Comparison of ENCODE assay signal across 13 mouse cellular contexts in genomic region chr5:120280321-120280720, GRCm38 (mm10).
A peak's percentile ranks its signal among the peaks of the same experiment; 100 is the strongest.
DNase-seq lines count a peak whose midpoint lies in the region; ATAC-seq and TF ChIP-seq lines count a peak whose summit lies in the region.
"Had no signal": no experiment of that assay in that cellular context is flagged by ENCODE, and none has a peak within 500 bp of the region (broad histone marks: within the 10 kb centered on the region; RNA-seq: fewer than 3 reads in every experiment).

No protein-coding gene starts in this region.

- peak overlapping the region; percentile 10; the same call in 1 of the 2 replicates for H3K4me2 ChIP-seq in forebrain, embryonic 16.5 days (ENCODE audit: low read length)
- H3K4me2 ChIP-seq: embryonic facial prominence, embryonic 15.5 days; liver, embryonic 13.5 days had no signal

- H3K9me3 ChIP-seq in heart, embryonic 10.5 days = no peaks in the 10 kb centered on the region
- H3K9me3 ChIP-seq in forebrain, embryonic 16.5 days (ENCODE audit: control insufficient read depth, low read length) = no peaks in the 10 kb centered on the region
- no peaks in the 10 kb centered on the region for H3K9me3 ChIP-seq in midbrain, embryonic 10.5 days (replicated peaks)
- H3K9me3 ChIP-seq: embryonic facial prominence, embryonic 15.5 days; liver, embryonic 13.5 days had no signal

- TF ChIP-seq POLR2A in thymus, adult 2 months (IDR thresholded peaks at IDR 0.05; ENCODE audit: control insufficient read depth, extremely low read depth, insufficient read depth, low read length, poor library complexity) = no peak

- 1% methylated on average over 13 of the region's 13 CpGs for WGBS in heart, embryonic 10.5 days
- 5% methylated on average over 13 of the region's 13 CpGs for WGBS in forebrain, embryonic 16.5 days
- 1% methylated on average over 13 of the region's 13 CpGs for WGBS in midbrain, embryonic 10.5 days
- 8% methylated on average over 13 of the region's 13 CpGs for WGBS in thymus, adult 2 months

- H3K36me3 ChIP-seq in heart, embryonic 10.5 days = no peaks in the 10 kb centered on the region
- no peaks in the 10 kb centered on the region for H3K36me3 ChIP-seq in forebrain, embryonic 16.5 days (ENCODE audit: control insufficient read depth, insufficient read depth)
- H3K36me3 ChIP-seq in midbrain, embryonic 10.5 days = no peaks in the 10 kb centered on the region
- no peaks in the 10 kb centered on the region for H3K36me3 ChIP-seq in thymus, adult 2 months (ENCODE audit: control insufficient read depth, insufficient read depth, low read length)
- H3K36me3 ChIP-seq: embryonic facial prominence, embryonic 15.5 days; liver, embryonic 13.5 days had no signal

- H3K27ac ChIP-seq in heart, embryonic 10.5 days = no peak overlapping the region
- H3K27ac ChIP-seq in forebrain, embryonic 16.5 days (ENCODE audit: low read length) = no peak overlapping the region
- peak overlapping the region; percentile 64; the same call in 1 of the 2 replicates for H3K27ac ChIP-seq in midbrain, embryonic 10.5 days (replicated peaks)
- H3K27ac ChIP-seq in thymus, adult 2 months (ENCODE audit: control insufficient read depth, insufficient read depth, low read length) = no peak overlapping the region
- H3K27ac ChIP-seq: embryonic facial prominence, embryonic 15.5 days; liver, embryonic 13.5 days had no signal

- peaks cover 83% of the 10 kb centered on the region for H3K27me3 ChIP-seq in heart, embryonic 10.5 days (ENCODE audit: insufficient read depth, poor library complexity, severe bottlenecking)
- peaks cover 11% of the 10 kb centered on the region; the same call in 1 of the 2 replicates for H3K27me3 ChIP-seq in forebrain, embryonic 16.5 days (replicated peaks; ENCODE audit: control insufficient read depth, insufficient read depth, low read length)
- peaks cover 100% of the 10 kb centered on the region for H3K27me3 ChIP-seq in midbrain, embryonic 10.5 days (ENCODE audit: low read depth, poor library complexity, severe bottlenecking)
- peaks cover 2% of the 10 kb centered on the region; the same call in 1 of the 2 replicates for H3K27me3 ChIP-seq in thymus, adult 2 months (ENCODE audit: control insufficient read depth, insufficient read depth, low read length)

- H3K4me1 ChIP-seq in heart, embryonic 10.5 days = peaks cover 40% of the 10 kb centered on the region
- peaks cover 11% of the 10 kb centered on the region for H3K4me1 ChIP-seq in forebrain, embryonic 16.5 days (replicated peaks; ENCODE audit: control insufficient read depth, insufficient read depth, low read length)
- peaks cover 47% of the 10 kb centered on the region for H3K4me1 ChIP-seq in midbrain, embryonic 10.5 days
- H3K4me1 ChIP-seq in thymus, adult 2 months (replicated peaks; ENCODE audit: control insufficient read depth, insufficient read depth, low read length) = no peaks in the 10 kb centered on the region
- H3K4me1 ChIP-seq: liver, embryonic 13.5 days had no signal

- TF ChIP-seq CTCF in thymus, adult 2 months (IDR thresholded peaks at IDR 0.05; ENCODE audit: borderline replicate concordance, control insufficient read depth, extremely low read depth, insufficient read depth, low read length, poor library complexity) = no peak

- H3K9ac ChIP-seq in forebrain, embryonic 16.5 days (replicated peaks; ENCODE audit: low read depth, low read length) = no peak overlapping the region
- H3K9ac ChIP-seq: embryonic facial prominence, embryonic 15.5 days; liver, embryonic 13.5 days had no signal

- DNase-seq in heart, embryonic 10.5 days (ENCODE audit: low spot score) = no peak
- DNase-seq in heart, adult 8-10 months (ENCODE audit: low spot score) = no peak
- DNase-seq in CD4-positive helper T cell, adult 2 months (ENCODE audit: low read depth, low spot score) = peak; percentile 10
- DNase-seq in midbrain, embryonic 10.5 days (ENCODE audit: low spot score) = no peak
- no peak for DNase-seq in gastrocnemius, postnatal 10 days
- no peak for DNase-seq in lung, postnatal 25 days (ENCODE audit: low spot score)
- no peak for DNase-seq in thymus, adult 2 months
- DNase-seq: adrenal gland, adult 2 months; gastrocnemius, postnatal 25 days; liver, embryonic 13.5 days; right cerebral cortex, adult 18-20 months had no signal

- peak overlapping the region; percentile 39 for H3K4me3 ChIP-seq in heart, embryonic 10.5 days
- no peak overlapping the region for H3K4me3 ChIP-seq in forebrain, embryonic 16.5 days (replicated peaks; ENCODE audit: low read length)
- H3K4me3 ChIP-seq in midbrain, embryonic 10.5 days = peak overlapping the region; percentile 35; the same call in 1 of the 2 replicates
- no peak overlapping the region for H3K4me3 ChIP-seq in thymus, adult 2 months (ENCODE audit: control insufficient read depth, insufficient read depth, low read length)
- H3K4me3 ChIP-seq: embryonic facial prominence, embryonic 15.5 days; liver, embryonic 13.5 days had no signal

- no peak for ATAC-seq in forebrain, embryonic 16.5 days

Comparison
In these comparisons a context has a peak if more than half of its experiments do, and no peak if none do; other contexts are left out.
1. H3K4me3 ChIP-seq: peak in heart, embryonic 10.5 days (single experiment) and midbrain, embryonic 10.5 days (single experiment); none in forebrain, embryonic 16.5 days (single experiment) and thymus, adult 2 months (single experiment).